Mouse (Mus musculus) urinary bladder, postnatal 36 days (tissue): Measurements from ENCODE around the gene Phox2b.

ENCODE experiments used
- DNase-seq, 2 experiments: peaks; one replicate each; pipeline ENCODE4 v3.0.0; 2022; ENCODE audit warnings: low spot score in 2 of 2, mixed read lengths in 1 of 2

Phox2b gene

DNA sequence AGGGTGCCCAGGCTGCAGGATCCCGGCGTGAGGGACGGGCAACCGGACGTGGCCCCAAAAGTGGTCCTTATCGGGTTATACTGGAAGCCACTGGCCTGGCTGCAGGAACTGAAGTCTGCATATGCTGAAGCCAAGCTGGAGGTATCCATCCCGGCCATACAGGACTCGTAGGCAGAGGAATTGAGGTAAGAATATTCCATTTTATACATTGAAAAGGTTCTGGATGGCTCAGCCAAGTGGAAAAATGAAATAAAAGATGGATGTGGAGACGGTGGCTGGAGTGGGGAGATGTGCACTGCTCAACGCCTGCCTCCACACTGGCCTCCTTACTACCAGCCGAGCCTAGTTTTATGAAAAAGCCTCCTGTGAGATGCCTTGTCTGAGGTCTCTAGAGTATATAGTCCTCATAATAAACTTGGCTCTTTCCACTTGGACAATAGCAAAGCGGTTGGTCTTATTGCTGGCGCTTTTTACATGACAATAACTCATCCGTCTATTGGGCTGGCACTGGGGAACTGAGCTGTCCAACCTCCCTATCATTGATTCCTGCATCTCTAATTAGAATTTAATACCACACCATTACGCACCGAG, at the start of gene Phox2b:
TSS of gene Phox2b (minus strand) at position 569 of the 591 bp plus-strand sequence.
- DNase-seq, result no peak

GRCm38 (mm10) chr5:67142622-67143021, 43.5 kb upstream of the Phox2b start:
- no peak for DNase-seq

DNA sequence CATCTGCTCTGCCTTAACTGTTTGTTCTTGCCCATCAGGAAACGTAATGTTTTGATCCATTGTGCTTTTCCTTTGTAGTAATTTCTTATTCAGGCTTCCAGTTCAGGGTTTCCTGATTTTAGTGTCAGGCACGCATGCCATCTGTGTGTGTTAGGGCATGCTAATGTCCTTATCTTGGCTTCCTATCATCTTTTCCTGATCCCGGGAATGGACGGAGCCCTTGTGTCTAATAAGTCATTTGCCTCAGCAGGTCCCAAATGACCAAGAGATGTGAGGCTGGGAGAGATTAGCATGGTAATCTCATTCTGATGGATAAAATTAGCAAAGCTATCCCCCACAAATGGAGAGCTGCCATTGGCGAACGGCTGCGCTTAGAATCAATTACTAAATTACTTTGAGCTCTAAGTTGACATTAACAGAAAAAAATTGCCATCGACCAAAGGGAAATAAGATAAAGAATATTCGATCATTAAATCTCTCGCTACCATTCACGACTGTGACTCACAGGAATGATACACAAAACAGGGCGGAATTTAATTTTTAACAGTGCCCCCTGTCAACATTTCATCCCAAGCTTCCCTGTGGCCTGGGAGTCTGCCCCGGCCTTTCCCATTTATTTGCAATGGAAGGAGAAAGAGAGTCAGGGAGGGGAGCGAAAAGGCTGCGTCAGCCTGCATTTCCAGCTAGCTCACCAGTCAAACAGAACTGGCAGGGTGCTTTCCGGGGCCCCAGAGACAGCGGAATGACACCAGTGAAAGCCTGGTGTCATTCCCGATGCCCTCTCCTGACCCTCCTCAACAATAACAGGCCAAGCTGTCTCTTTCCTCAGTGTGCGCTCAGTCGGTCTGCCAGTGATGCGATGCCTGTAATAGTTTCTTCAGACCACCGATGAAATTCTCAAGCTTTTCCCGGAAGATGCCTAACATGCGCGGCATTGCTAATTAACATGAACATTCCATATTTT, 40.2 kb upstream of the Phox2b start:
- DNase-seq, result no peak

- no peak for DNase-seq
Observed at GRCm38 (mm10) chr5:67138643-67139042, 39.5 kb upstream of the Phox2b start.

GRCm38 (mm10) chr5:67134698-67135097, 35.6 kb upstream of the Phox2b start:
- DNase-seq, result no peak

GRCm38 (mm10) chr5:67131671-67132070, 32.6 kb upstream of the Phox2b start:
- DNase-seq, result no peak

DNA sequence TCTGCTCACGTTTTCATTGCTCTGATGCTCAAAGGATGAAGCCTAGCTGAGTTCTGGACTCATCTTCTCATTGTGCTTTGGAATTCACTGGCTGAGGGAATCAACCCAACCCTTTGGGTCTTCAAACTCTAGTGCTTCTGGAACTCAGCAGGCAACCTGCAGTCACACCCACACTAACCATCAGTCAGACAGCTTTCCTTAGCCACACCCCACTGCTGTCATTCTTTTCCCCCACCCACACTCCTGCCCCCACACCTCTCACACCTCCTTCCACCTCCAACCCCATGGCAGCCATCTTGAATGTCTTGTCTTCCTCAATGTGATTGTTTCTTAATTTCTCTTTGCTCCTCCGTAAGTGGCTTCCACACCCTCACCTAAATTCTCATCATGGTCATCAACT, 7.2 kb upstream of the Phox2b start:
- DNase-seq, result no peak

DNA sequence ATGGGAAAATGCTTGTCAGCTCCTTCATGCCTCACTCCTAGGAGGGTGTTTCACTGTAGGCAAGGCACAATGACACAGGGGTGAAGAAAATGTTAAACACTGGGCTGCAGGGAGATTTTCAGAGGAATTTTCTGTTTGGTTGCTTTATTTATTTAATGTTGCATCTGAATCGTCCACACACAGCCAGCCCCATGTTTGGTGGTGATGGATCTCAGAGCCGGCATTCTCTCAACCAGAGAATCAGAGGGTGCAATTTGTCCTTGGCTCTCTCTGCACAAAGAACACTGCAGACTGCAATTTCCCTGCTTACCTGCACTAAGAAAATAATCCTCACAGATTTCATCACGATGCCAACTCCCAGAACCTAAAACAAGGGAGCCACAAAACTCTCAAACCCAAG, 3.9 kb upstream of the Phox2b start:
- no peak for DNase-seq

GRCm38 (mm10) chr5:67101793-67102600, 2.9 kb upstream of the Phox2b start:
- no peak for DNase-seq

- no peak for DNase-seq
Observed at GRCm38 (mm10) chr5:67101395-67101760, 2.3 kb upstream of the Phox2b start.

GRCm38 (mm10) chr5:67100564-67101394, 1.7 kb upstream of the Phox2b start:
- DNase-seq, result no peak

GRCm38 (mm10) chr5:67099393-67100271, 531 bp upstream of the Phox2b start:
- no peak for DNase-seq

- DNase-seq, result no peak
Observed at GRCm38 (mm10) chr5:67098051-67098732, 909 bp downstream of the Phox2b start.

DNA sequence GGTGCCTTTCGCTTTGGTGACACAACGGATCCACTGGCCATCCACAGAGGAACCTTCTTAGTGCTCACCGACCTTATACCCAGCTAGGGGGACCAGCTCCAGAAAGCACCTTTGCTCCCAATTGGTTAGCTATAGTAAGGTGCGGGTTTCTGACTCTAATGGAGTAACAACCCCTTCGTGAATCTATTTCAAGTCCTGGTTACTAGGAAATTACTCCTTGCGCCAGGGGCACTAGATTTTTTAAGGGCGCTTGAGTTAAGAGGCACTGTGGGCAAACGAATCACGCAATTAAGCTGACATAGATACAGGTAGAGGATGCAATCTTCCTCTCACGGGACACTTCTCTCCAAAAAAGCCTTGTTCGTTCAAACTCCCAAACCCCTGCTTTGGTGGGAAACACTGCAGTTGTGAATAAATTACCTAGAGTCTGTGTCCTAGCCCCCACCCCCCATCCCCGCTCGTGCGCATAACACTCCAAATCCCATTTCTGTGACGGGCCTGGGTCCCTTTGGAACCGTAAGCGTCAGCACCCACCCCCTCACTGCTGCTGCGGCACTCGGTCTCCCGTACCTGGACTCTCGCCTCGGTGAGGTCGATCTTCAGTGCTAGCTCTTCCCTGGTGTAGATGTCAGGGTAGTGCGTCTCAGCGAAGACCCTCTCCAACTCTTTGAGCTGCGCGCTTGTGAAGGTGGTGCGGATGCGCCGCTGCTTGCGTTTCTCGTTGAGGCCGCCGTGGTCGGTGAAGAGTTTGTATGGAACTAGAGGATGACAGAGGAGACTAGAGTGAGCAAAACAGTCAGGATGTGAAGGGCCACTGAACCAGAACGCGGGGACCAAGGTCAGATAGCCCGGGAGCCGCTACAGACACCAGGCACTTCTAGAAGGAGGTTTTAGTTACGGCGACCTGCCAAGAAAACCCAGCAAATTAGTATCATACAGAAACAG, 1.7 kb downstream of the Phox2b start:
- no peak for DNase-seq

GRCm38 (mm10) chr5:67096378-67096771, 2.7 kb downstream of the Phox2b start:
- no peak for DNase-seq

DNA sequence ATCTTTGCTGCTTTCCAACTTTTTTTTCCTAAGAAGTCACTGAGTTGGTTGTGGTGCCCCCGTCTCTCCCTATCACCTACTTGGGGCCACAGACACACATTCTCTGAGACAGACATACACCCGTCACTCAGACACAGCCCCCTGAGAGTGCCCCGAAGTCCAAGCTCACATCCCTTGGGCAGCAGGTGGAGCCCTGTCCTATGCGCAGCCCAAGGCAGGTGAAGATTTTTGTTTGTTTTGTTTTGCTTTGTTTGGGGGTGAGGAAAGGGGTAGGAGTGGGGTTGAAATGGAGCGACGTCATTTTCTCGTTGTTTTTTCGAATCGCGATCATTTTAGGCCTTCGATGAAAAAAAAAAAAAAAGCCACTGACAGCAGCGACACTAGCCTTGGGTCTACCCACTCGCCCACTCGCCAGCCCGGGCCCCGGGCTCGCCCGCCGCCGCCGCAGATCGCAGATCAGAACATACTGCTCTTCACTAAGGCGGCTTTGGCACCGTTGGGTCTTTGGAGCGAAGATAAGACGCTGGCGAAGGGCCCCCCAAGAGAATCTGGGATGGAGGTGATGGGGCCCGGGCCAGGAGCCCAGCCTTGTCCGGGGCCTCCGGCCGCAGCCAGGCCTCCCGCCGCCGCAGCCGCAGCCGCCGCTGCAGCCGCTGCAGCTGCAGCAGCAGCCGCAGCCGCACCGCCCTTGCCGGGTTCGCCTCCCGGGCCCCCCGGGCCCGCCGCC, 3.3 kb downstream of the Phox2b start:
- no peak for DNase-seq

GRCm38 (mm10) chr5:67095153-67095552, 3.9 kb downstream of the Phox2b start:
- no peak for DNase-seq

- no peak for DNase-seq
Observed at GRCm38 (mm10) chr5:67093991-67094390, 5.1 kb downstream of the Phox2b start.
